8 mouse cellular contexts compared by ENCODE assay signal in the genomic region with DNA sequence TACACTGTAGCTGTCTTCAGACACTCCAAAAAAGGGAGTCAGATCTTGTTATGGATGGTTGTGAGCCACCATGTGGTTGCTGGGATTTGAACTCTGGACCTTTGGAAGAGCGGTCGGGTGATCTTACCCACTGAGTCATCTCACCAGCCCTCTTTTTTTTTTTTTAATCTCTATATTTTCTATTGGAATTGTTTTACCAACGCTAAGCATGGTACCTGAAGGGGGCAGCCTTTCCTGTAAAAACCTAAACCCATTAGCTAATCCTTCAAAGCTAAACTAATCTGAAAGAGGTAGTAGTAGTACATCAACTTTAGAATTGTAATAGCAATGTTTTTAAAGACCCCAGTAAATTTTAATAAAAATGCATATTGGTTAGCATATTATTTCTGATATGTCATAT. TPM values are rescaled to one million over a fixed set of nuclear protein-coding genes. Genes with fewer than 3 reads are reported as not detected.
DNase-seq lines count a peak whose midpoint lies in the region; ATAC-seq lines count a peak whose summit lies in the region.

No protein-coding gene starts in this region.

- no peak overlapping the region for H3K4me2 ChIP-seq in midbrain, embryonic 14.5 days (ENCODE audit: low read length)
- no peak overlapping the region for H3K4me2 ChIP-seq in midbrain, embryonic 15.5 days

- WGBS in midbrain, embryonic 14.5 days = 54% methylated on average over 3 of the region's 3 CpGs
- 47% methylated on average over 3 of the region's 3 CpGs for WGBS in midbrain, embryonic 15.5 days
- 54% methylated on average over 3 of the region's 3 CpGs for WGBS in midbrain, embryonic 10.5 days

- no peak overlapping the region for H3K4me3 ChIP-seq in midbrain, embryonic 14.5 days (replicated peaks; ENCODE audit: low read depth, low read length)
- H3K4me3 ChIP-seq in midbrain, embryonic 15.5 days = no peak overlapping the region
- H3K4me3 ChIP-seq in midbrain, embryonic 10.5 days = no peak overlapping the region

- DNase-seq in embryo, embryonic 10 days (ENCODE audit: low spot score) = peak; percentile 25
- DNase-seq in embryo, embryonic 9.5 days (ENCODE audit: extremely low spot score) = no peak
- peak; percentile 41 for DNase-seq in midbrain, embryonic 14.5 days
- peak; percentile 20 to 68 for DNase-seq in adrenal gland, postnatal 36 days
- DNase-seq in right cerebral cortex, postnatal 4 days = peak; percentile 24
- no peak for DNase-seq in midbrain, embryonic 10.5 days (ENCODE audit: low spot score)

- no peaks in the 10 kb centered on the region for H3K4me1 ChIP-seq in midbrain, embryonic 14.5 days (ENCODE audit: control insufficient read depth, insufficient read depth, low read length)
- H3K4me1 ChIP-seq in midbrain, embryonic 15.5 days = no peaks in the 10 kb centered on the region
- no peaks in the 10 kb centered on the region for H3K4me1 ChIP-seq in midbrain, embryonic 10.5 days

- H3K36me3 ChIP-seq in midbrain, embryonic 14.5 days (ENCODE audit: control insufficient read depth, insufficient read depth, low read length) = no peaks in the 10 kb centered on the region
- H3K36me3 ChIP-seq in midbrain, embryonic 15.5 days (replicated peaks) = no peaks in the 10 kb centered on the region
- no peaks in the 10 kb centered on the region for H3K36me3 ChIP-seq in midbrain, embryonic 10.5 days

- ATAC-seq in midbrain, embryonic 14.5 days (ENCODE audit: low FRiP score, low TSS enrichment) = no peak
- no peak for ATAC-seq in midbrain, embryonic 15.5 days (replicated peaks)
- ATAC-seq in frontal cortex, adult (ENCODE audit: low TSS enrichment) = no peak

- no peaks in the 10 kb centered on the region for H3K9me3 ChIP-seq in midbrain, embryonic 14.5 days (ENCODE audit: control insufficient read depth, low read length)
- H3K9me3 ChIP-seq in midbrain, embryonic 15.5 days = no peaks in the 10 kb centered on the region
- H3K9me3 ChIP-seq in midbrain, embryonic 10.5 days (replicated peaks) = no peaks in the 10 kb centered on the region

- no peaks in the 10 kb centered on the region for H3K27me3 ChIP-seq in midbrain, embryonic 14.5 days (ENCODE audit: control insufficient read depth, insufficient read depth, low read length)
- H3K27me3 ChIP-seq in midbrain, embryonic 15.5 days (replicated peaks) = no peaks in the 10 kb centered on the region
- H3K27me3 ChIP-seq in midbrain, embryonic 10.5 days (ENCODE audit: low read depth, poor library complexity, severe bottlenecking) = no peaks in the 10 kb centered on the region

- no peak overlapping the region for H3K9ac ChIP-seq in midbrain, embryonic 14.5 days (replicated peaks; ENCODE audit: low read length)
- no peak overlapping the region for H3K9ac ChIP-seq in midbrain, embryonic 15.5 days

- no peak overlapping the region for H3K27ac ChIP-seq in midbrain, embryonic 14.5 days (replicated peaks; ENCODE audit: low read depth, low read length)
- H3K27ac ChIP-seq in midbrain, embryonic 15.5 days = no peak overlapping the region
- H3K27ac ChIP-seq in midbrain, embryonic 10.5 days (replicated peaks) = no peak overlapping the region

RNA-seq across cellular contexts. Expression of a gene that starts 17.2 kb away (rescaled TPM):
- 17.1 and 20.5 TPM in 2 replicates for polyA plus RNA-seq in midbrain, embryonic 14.5 days (2014; fragmentation: Nextera tagmentation; extraction: Ambion mirVana)
- 17.3 and 17.7 TPM in 2 replicates for polyA plus RNA-seq in midbrain, embryonic 15.5 days (2015; fragmentation: Nextera tagmentation; extraction: Ambion mirVana)
- total RNA-seq in adrenal gland, postnatal 36 days (2021) = 10 to 100 TPM; 17.8 to 25.3 TPM
- polyA plus RNA-seq in midbrain, embryonic 10.5 days (2016; fragmentation: Nextera tagmentation; extraction: Ambion mirVana) = 24.9 and 25.1 TPM in 2 replicates

Comparison
In these comparisons a context has a peak if more than half of its experiments do, and no peak if none do; other contexts are left out.
1. DNase-seq: peak in embryo, embryonic 10 days (single experiment), midbrain, embryonic 14.5 days (single experiment), adrenal gland, postnatal 36 days (2 of 2) and right cerebral cortex, postnatal 4 days (single experiment); none in embryo, embryonic 9.5 days (single experiment) and midbrain, embryonic 10.5 days (single experiment).